Mouse (Mus musculus) embryonic fibroblast, embryonic 13.5 days (primary cell): ENCODE data around the gene Jpt1. TPM values are rescaled to one million over a fixed set of nuclear protein-coding genes. Genes with fewer than 3 reads are reported as not detected.
"Not testable (repeated sequence)": the region's sequence is repeated elsewhere in the genome, so short reads cannot be mapped to it uniquely, and the experiment has no call there.

Source experiments
- H3K27ac ChIP-seq: 2 replicates; pipeline ENCODE4 v1.5.1; 2012; ENCODE audit warnings: low read length, control low read depth, inconsistent platforms; ENCODE audit not compliant: insufficient read depth
- H3K4me1 ChIP-seq: 2 replicates; pipeline ENCODE4 v1.6.1; 2011; ENCODE audit warnings: low read length; ENCODE audit not compliant: control insufficient read depth, insufficient read depth
- H3K4me3 ChIP-seq: 2 replicates; pipeline ENCODE4 v1.5.1; 2011; ENCODE audit warnings: mild to moderate bottlenecking, control low read depth, low read length; ENCODE audit not compliant: insufficient read depth
- CTCF ChIP-seq: IDR thresholded peaks from 2 replicates; pipeline ENCODE4 v1.5.1; 2011; ENCODE audit warnings: mild to moderate bottlenecking, control low read depth, low read length, moderate library complexity, borderline replicate concordance; ENCODE audit not compliant: insufficient read depth
- POLR2A ChIP-seq: IDR thresholded peaks from 2 replicates; pipeline ENCODE4 v1.6.1; 2011; ENCODE audit warnings: low read depth, mild to moderate bottlenecking, control low read depth, low read length, moderate library complexity
- polyA plus RNA-seq: library from polyadenylated mRNA; stranded (reverse); fragments of >200 nt; gene quantifications from 2 replicates; pipeline ENCODE4 v1.2.4, GENCODE M21; 2011; ENCODE audit warnings: low read depth; ENCODE audit not compliant: missing spikeins, insufficient read length

The Jpt1 gene
- polyA plus RNA-seq, 1 experiment, result 164 TPM

- 0 out of 2 replicates have a peak overlapping the region, but pooled peaks have one; percentile 87 for H3K27ac ChIP-seq
- TF ChIP-seq CTCF (no peak), POLR2A (no peak; the same call in 1 of the 2 replicates)
- H3K4me3 ChIP-seq, result peak overlapping the region; percentile 91
Observed at GRCm38 (mm10) chr11:115534759-115535371, 20.7 kb upstream of the Jpt1 start.

DNA sequence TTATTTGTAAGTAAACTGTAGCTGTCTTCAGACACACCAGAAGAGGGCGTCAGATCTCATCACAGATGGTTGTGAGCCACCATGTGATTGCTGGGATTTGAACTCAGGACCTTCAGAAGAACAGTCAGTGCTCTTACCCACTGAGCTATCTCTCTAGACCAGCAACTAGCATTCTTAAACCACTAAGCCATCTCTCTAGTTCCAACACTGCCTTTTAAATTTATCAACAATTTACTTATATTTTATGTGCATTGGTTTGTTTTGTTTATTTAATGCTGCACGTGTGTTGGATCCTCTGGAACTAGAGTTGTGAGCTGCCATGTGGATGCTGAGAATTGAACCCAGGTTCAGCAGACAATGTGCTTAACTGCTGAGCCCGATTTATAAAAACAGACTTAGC is 12.3 kb upstream of the Jpt1 start:
- not testable (repeated sequence) for H3K4me3 ChIP-seq, H3K27ac ChIP-seq, H3K4me1 ChIP-seq

More at GRCm38 (mm10) chr11:115534759-115535371, 20.7 kb upstream of the Jpt1 start:
- H3K4me1 ChIP-seq, result no peaks in the 10 kb centered on the region

- TF ChIP-seq CTCF (no peak), POLR2A (no peak)
- Histone ChIP-seq H3K4me1 (no peaks in the 10 kb centered on the region), H3K4me3 (no peak overlapping the region), H3K27ac (no peak overlapping the region)
Observed at GRCm38 (mm10) chr11:115522703-115523102, 8.5 kb upstream of the Jpt1 start.

DNA sequence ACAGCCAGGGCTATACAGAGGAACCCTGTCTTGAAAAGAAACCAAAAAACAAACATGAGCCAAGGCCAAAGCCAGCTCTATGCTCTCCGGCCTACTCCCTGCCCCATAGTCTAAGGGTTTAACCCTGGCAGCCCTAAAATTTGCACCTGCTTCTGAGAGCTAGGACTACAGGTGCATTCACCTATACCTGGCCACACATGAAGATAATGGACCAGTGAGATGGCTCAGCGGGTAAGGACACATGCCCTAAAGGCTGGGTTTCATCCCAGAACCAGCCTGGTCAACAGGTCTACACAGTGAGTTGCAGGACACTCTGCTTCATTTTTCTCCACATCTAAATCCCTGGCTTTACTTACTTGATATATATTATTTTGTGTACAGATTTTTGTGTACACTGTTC is 8.1 kb upstream of the Jpt1 start:
- Histone ChIP-seq H3K4me1 (no peaks in the 10 kb centered on the region), H3K27ac (no peak overlapping the region), H3K4me3 (no peak overlapping the region)
- TF ChIP-seq CTCF, result no peak
- no peak for TF ChIP-seq POLR2A

DNA sequence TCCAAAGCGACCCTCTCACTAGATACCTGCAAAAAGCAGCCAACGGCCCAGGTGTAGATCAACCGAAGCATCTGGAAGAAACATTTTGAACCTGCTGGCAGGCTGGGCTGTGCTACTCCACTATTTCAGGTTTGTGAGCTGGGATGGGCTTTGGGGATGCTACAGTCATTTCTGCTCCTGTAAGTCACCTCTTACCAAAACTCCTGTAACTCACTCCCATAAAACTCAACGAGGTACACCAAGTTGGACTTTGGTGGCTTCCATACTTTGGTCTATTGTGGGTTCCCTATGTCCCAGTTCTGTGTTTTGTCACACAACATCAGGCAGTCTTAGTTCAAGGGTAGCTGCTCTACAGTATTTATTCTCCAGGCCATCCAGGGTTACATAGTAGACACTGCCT is 6.9 kb upstream of the Jpt1 start:
- no peak overlapping the region for H3K27ac ChIP-seq
- no peak overlapping the region for H3K4me3 ChIP-seq
- no peaks in the 10 kb centered on the region for H3K4me1 ChIP-seq
- TF ChIP-seq CTCF (no peak), POLR2A (no peak)

DNA sequence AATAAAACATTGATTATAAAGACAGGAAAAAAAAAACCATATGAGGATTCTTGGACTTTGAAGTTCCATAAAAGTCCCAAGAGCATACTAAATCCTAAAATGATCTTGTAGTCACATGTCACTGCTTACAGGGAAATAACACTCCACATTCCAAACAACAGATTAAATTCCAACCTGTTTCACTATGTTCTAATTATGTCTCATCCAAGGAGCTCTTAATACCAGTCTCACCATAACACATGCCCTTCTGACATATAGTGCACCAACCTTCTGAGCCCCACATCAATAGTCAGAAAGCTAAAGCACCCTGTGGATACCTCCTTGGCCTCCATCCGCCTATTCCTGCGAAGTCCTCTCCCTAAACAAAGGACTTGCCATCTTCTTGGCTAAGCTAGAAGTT is 6.0 kb upstream of the Jpt1 start:
- no peaks in the 10 kb centered on the region for H3K4me1 ChIP-seq
- H3K4me3 ChIP-seq, result no peak overlapping the region
- no peak overlapping the region for H3K27ac ChIP-seq
- TF ChIP-seq POLR2A (no peak), CTCF (no peak)

- Histone ChIP-seq H3K27ac (no peak overlapping the region), H3K4me3 (no peak overlapping the region), H3K4me1 (no peaks in the 10 kb centered on the region; the same call in 1 of the 2 replicates)
- TF ChIP-seq CTCF (no peak), POLR2A (no peak)
Observed at GRCm38 (mm10) chr11:115519581-115519980, 5.4 kb upstream of the Jpt1 start.

GRCm38 (mm10) chr11:115518693-115519092 is 4.5 kb upstream of the Jpt1 start:
- Histone ChIP-seq H3K4me3 (no peak overlapping the region), H3K4me1 (no peaks in the 10 kb centered on the region; the same call in 1 of the 2 replicates), H3K27ac (no peak overlapping the region)
- TF ChIP-seq POLR2A (no peak), CTCF (no peak)

- Histone ChIP-seq H3K27ac (no peak overlapping the region), H3K4me3 (no peak overlapping the region), H3K4me1 (no peaks in the 10 kb centered on the region; the same call in 1 of the 2 replicates)
- TF ChIP-seq POLR2A (no peak), CTCF (no peak)
Observed at GRCm38 (mm10) chr11:115516942-115517341, 2.8 kb upstream of the Jpt1 start.

DNA sequence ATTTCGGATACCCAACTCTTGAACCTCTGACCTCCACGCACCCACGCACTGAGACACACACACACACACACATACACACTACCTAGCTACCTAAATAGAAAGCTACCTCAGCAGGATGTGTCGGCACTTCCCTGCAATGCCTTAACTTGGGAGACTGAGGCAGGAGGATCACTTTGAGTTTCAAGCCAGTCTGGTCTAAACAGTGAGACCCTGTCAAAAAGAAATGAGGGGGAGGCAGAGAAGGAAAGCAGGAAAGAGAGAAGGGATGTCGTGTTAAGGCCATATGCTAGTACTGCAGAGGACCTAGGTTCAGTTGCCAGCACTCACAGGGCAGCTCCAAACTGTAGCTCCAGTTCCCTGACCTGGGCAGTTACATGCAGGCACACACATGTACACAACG is 834 bp upstream of the Jpt1 start:
- Histone ChIP-seq H3K4me1 (peaks cover 6% of the 10 kb centered on the region), H3K4me3 (no peak overlapping the region), H3K27ac (no peak overlapping the region)
- TF ChIP-seq POLR2A, result no peak
- no peak for TF ChIP-seq CTCF
